Comparison of ENCODE assay signal across 9 mouse cellular contexts in genomic region chr2:145167664-145168360, GRCm38 (mm10). TPM values are rescaled to one million over a fixed set of nuclear protein-coding genes. Genes with fewer than 3 reads are reported as not detected.
DNase-seq lines count a peak whose midpoint lies in the region; ATAC-seq and TF ChIP-seq lines count a peak whose summit lies in the region.
"Had no signal": no experiment of that assay in that cellular context is flagged by ENCODE, and none has a peak within 500 bp of the region (broad histone marks: within the 10 kb centered on the region; RNA-seq: fewer than 3 reads in every experiment).

Slc24a3 (plus strand) TSS chr2:145167754.

- H3K27me3 ChIP-seq in C2C12 (ENCODE audit: control insufficient read depth, insufficient read depth, insufficient read length): no peaks in the 10 kb centered on the region
- H3K27me3 ChIP-seq in forebrain, embryonic 15.5 days: no peaks in the 10 kb centered on the region
- H3K27me3 ChIP-seq in liver, embryonic 14.5 days (ENCODE audit: control insufficient read depth, insufficient read depth, low read length): peaks cover 7% of the 10 kb centered on the region
- no peaks in the 10 kb centered on the region for H3K27me3 ChIP-seq in neural tube, embryonic 11.5 days (ENCODE audit: control insufficient read depth, insufficient read depth, low read length)

- no peaks in the 10 kb centered on the region for H3K79me3 ChIP-seq in C2C12 (ENCODE audit: low read depth)

- WGBS in forebrain, embryonic 15.5 days: under 1% methylated on average over 54 of the region's 100 CpGs
- WGBS in liver, embryonic 14.5 days (ENCODE audit: insufficient replicate concordance): under 1% methylated on average over 61 of the region's 100 CpGs
- WGBS in neural tube, embryonic 11.5 days: under 1% methylated on average over 58 of the region's 100 CpGs

- no peaks in the 10 kb centered on the region for H3K79me2 ChIP-seq in C2C12 (ENCODE audit: control insufficient read depth, insufficient read depth)

- peak within 1 kb of the TSS; percentile 89 for H3K27ac ChIP-seq in forebrain, embryonic 15.5 days (replicated peaks)
- H3K27ac ChIP-seq in liver, embryonic 14.5 days: no peak within 1 kb of the TSS
- H3K27ac ChIP-seq in neural tube, embryonic 11.5 days (ENCODE audit: low read depth, low read length): peak within 1 kb of the TSS; percentile 83

- no peaks in the 10 kb centered on the region for H3K36me3 ChIP-seq in C2C12 (ENCODE audit: control insufficient read depth, insufficient read depth)
- no peaks in the 10 kb centered on the region for H3K36me3 ChIP-seq in forebrain, embryonic 15.5 days
- H3K36me3 ChIP-seq in liver, embryonic 14.5 days (replicated peaks; ENCODE audit: control insufficient read depth, insufficient read depth, low read depth): no peaks in the 10 kb centered on the region
- no peaks in the 10 kb centered on the region for H3K36me3 ChIP-seq in neural tube, embryonic 11.5 days (ENCODE audit: control insufficient read depth, insufficient read depth, low read length)

- intact Hi-C loops in heart, postnatal 10 days (cut with DNase I): loop anchor here (1.0 kb wide), 1 partner anchor 349 kb away; no protein-coding TSS in a partner anchor

- no peak for TF ChIP-seq EP300 in liver, embryonic 14.5 days (IDR thresholded peaks at IDR 0.05; ENCODE audit: low read depth)

- no peaks in the 10 kb centered on the region for H3K9me3 ChIP-seq in forebrain, embryonic 15.5 days
- no peaks in the 10 kb centered on the region for H3K9me3 ChIP-seq in liver, embryonic 14.5 days (ENCODE audit: control insufficient read depth, low read length)
- no peaks in the 10 kb centered on the region for H3K9me3 ChIP-seq in neural tube, embryonic 11.5 days (ENCODE audit: control insufficient read depth, low read length)

- DNase-seq in c-Kit-positive CD71-negative TER-119-negative erythroid progenitor cells, embryonic 14.5 days (ENCODE audit: low read depth): peak; percentile 56
- peak; percentile 83 to 87 for DNase-seq in heart, postnatal 10 days
- DNase-seq in kidney, postnatal 4 days: peak; percentile 87 to 93
- peak in 2 of 3 experiments; percentile 24 to 40 for DNase-seq in liver, embryonic 14.5 days (ENCODE audit: low read depth in 3 of 3, low spot score in 3 of 3)
- peak; percentile 87 for DNase-seq in neural tube, embryonic 11.5 days (ENCODE audit: low spot score)
- DNase-seq in telencephalon, adult 2 months (ENCODE audit: low read depth, low spot score): peak; percentile 47

- peak; percentile 90 for ATAC-seq in forebrain, embryonic 15.5 days (replicated peaks)
- ATAC-seq in liver, embryonic 14.5 days (ENCODE audit: insufficient read depth): peak; percentile 79
- ATAC-seq in neural tube, embryonic 11.5 days (ENCODE audit: insufficient read depth, low FRiP score, low TSS enrichment): peak; percentile 90

- peak within 1 kb of the TSS; percentile 62 for H3ac ChIP-seq in C2C12 (ENCODE audit: control insufficient read depth, insufficient read length, low read depth)

- peak within 1 kb of the TSS; percentile 78 for H3K4me2 ChIP-seq in forebrain, embryonic 15.5 days (replicated peaks)
- H3K4me2 ChIP-seq in liver, embryonic 14.5 days (ENCODE audit: low read depth): peak within 1 kb of the TSS; percentile 67
- H3K4me2 ChIP-seq in neural tube, embryonic 11.5 days (ENCODE audit: low read depth): peak within 1 kb of the TSS; percentile 85

- peak within 1 kb of the TSS; percentile 11 for H3K4me3 ChIP-seq in C2C12 (ENCODE audit: insufficient read depth, poor library complexity, severe bottlenecking)
- H3K4me3 ChIP-seq in forebrain, embryonic 15.5 days: peak within 1 kb of the TSS; percentile 58
- peak within 1 kb of the TSS; percentile 55 to 58 for H3K4me3 ChIP-seq in liver, embryonic 14.5 days (ENCODE audit: insufficient read depth in 1 of 2, low read depth in 2 of 2, low read length in 2 of 2)
- H3K4me3 ChIP-seq in neural tube, embryonic 11.5 days (ENCODE audit: low read depth, low read length): peak within 1 kb of the TSS; percentile 75

- TF ChIP-seq CTCF in C2C12 (IDR thresholded peaks at IDR 0.05; ENCODE audit: control insufficient read depth, insufficient read depth, insufficient read length): peak; percentile 77
- TF ChIP-seq CTCF in liver, embryonic 14.5 days (IDR thresholded peaks at IDR 0.05; ENCODE audit: low read depth): peak; percentile 70

- H3K9ac ChIP-seq in forebrain, embryonic 15.5 days (replicated peaks): peak within 1 kb of the TSS; percentile 70
- H3K9ac ChIP-seq in liver, embryonic 14.5 days (replicated peaks): no peak within 1 kb of the TSS; the same call in 1 of the 2 replicates
- H3K9ac ChIP-seq in neural tube, embryonic 11.5 days (ENCODE audit: low read length): peak within 1 kb of the TSS; percentile 83

- peaks cover 12% of the 10 kb centered on the region for H3K4me1 ChIP-seq in forebrain, embryonic 15.5 days
- H3K4me1 ChIP-seq in liver, embryonic 14.5 days (replicated peaks; ENCODE audit: control insufficient read depth in 2 of 2, insufficient read depth in 2 of 2, low read length in 1 of 2): peaks cover 0 to 5% of the 10 kb centered on the region in 2 experiments; a peak in 2 of 4 replicates
- H3K4me1 ChIP-seq in neural tube, embryonic 11.5 days (ENCODE audit: control insufficient read depth, insufficient read depth, low read length): peaks cover 2% of the 10 kb centered on the region; the same call in 1 of the 2 replicates

TF ChIP-seq in C2C12, 6 proteins besides CTCF, POLR2A, EP300 and RAD21:
- TF ChIP-seq USF1 (IDR thresholded peaks at IDR 0.05; ENCODE audit: low read depth) (no peak), MAX (IDR thresholded peaks at IDR 0.05) (peak; percentile 21)

RNA-seq across cellular contexts. Expression of gene Slc24a3, which starts in this region (rescaled TPM):
- polyA plus RNA-seq in C2C12 (2012; fragmentation: generic; extraction: Trizol): 0.35 TPM
- 5.5 and 5.9 TPM in 2 replicates for polyA plus RNA-seq in forebrain, embryonic 15.5 days (2015; fragmentation: Nextera tagmentation; extraction: Ambion mirVana)
- total RNA-seq in heart, postnatal 10 days (2021): 1 to 10 TPM; 3.6 to 6.5 TPM
- polyA plus RNA-seq in liver, embryonic 14.5 days (2012; rRNA removed): 0.58 and 0.73 TPM in 2 replicates
- 0.58 and 0.63 TPM in 2 replicates for polyA plus RNA-seq in liver, embryonic 14.5 days (2014; fragmentation: Nextera tagmentation; extraction: Ambion mirVana)
- polyA plus RNA-seq in neural tube, embryonic 11.5 days (2014; fragmentation: Nextera tagmentation; extraction: Ambion mirVana): 5.9 and 6.2 TPM in 2 replicates
- total RNA-seq: MEL had no signal

Comparison
In these comparisons a context has a peak if more than half of its experiments do, and no peak if none do; other contexts are left out.
1. Peak in DNase-seq, ATAC-seq, H3K4me3 ChIP-seq and H3K4me2 ChIP-seq in liver, embryonic 14.5 days; RNA of the gene not detected or under 1 TPM.
2. H3K4me3 ChIP-seq: peak in every context shown above with its lines; median percentile 75 in neural tube, embryonic 11.5 days; 58 in forebrain, embryonic 15.5 days; 56 in liver, embryonic 14.5 days; 11 in C2C12.
3. DNase-seq: peak in every context shown above with its lines; median percentile 90 in kidney, postnatal 4 days; 87 in neural tube, embryonic 11.5 days; 85 in heart, postnatal 10 days; 56 in c-Kit-positive CD71-negative TER-119-negative erythroid progenitor cells, embryonic 14.5 days; 47 in telencephalon, adult 2 months; 32 in liver, embryonic 14.5 days.